Mouse (Mus musculus): Measurements from ENCODE around the gene Tmed10. TPM values are rescaled to one million over a fixed set of nuclear protein-coding genes. Genes with fewer than 3 reads are reported as not detected.

Gene Tmed10
- polyA plus RNA-seq (2015; fragmentation: Nextera tagmentation; extraction: Ambion mirVana), result 208 and 213 TPM in 2 replicates

- Histone ChIP-seq H3K4me3 (ENCODE audit: low read length) (peak within 1 kb of the TSS; percentile 90), H3K4me2 (ENCODE audit: low read length) (peak within 1 kb of the TSS; percentile 69), H3K9ac (ENCODE audit: low read depth, low read length) (peak within 1 kb of the TSS; percentile 94), H3K4me1 (ENCODE audit: control insufficient read depth, insufficient read depth, low read depth, low read length) (peaks cover 15% of the 10 kb centered on the region), H3K9me3 (ENCODE audit: control insufficient read depth, low read length) (no peaks in the 10 kb centered on the region), H3K36me3 (ENCODE audit: control insufficient read depth, insufficient read depth, low read length) (no peaks in the 10 kb centered on the region), H3K27me3 (replicated peaks; ENCODE audit: control insufficient read depth, insufficient read depth, low read length) (no peaks in the 10 kb centered on the region), H3K27ac (ENCODE audit: low read depth, low read length) (peak within 1 kb of the TSS; percentile 85)
- ATAC-seq, result peak; percentile 98
- under 1% methylated on average over 35 of the region's 37 CpGs for WGBS
Measured at GRCm38 (mm10) chr12:85374561-85375272, at the start of gene Tmed10. Gene Tmed10, minus strand, starts transcription at chr12:85374847.

- no peaks in the 10 kb centered on the region for H3K36me3 ChIP-seq (ENCODE audit: control insufficient read depth, insufficient read depth, low read length)
- no peak overlapping the region for H3K4me2 ChIP-seq (ENCODE audit: low read length)
- H3K4me3 ChIP-seq (ENCODE audit: low read length), result no peak overlapping the region
- WGBS, result 79% methylated on average over 11 of the region's 11 CpGs
- no peak for ATAC-seq
- no peaks in the 10 kb centered on the region for H3K27me3 ChIP-seq (replicated peaks; ENCODE audit: control insufficient read depth, insufficient read depth, low read length)
- H3K4me1 ChIP-seq (ENCODE audit: control insufficient read depth, insufficient read depth, low read depth, low read length), result no peaks in the 10 kb centered on the region
- no peak overlapping the region for H3K9ac ChIP-seq (ENCODE audit: low read depth, low read length)
- no peak overlapping the region for H3K27ac ChIP-seq (ENCODE audit: low read depth, low read length)
- H3K9me3 ChIP-seq (ENCODE audit: control insufficient read depth, low read length), result no peaks in the 10 kb centered on the region
Measured at GRCm38 (mm10) chr12:85423236-85423635, 48.6 kb upstream of the Tmed10 start.

GRCm38 (mm10) chr12:85422536-85422935 lies 47.9 kb upstream of the Tmed10 start:
- no peaks in the 10 kb centered on the region for H3K36me3 ChIP-seq (ENCODE audit: control insufficient read depth, insufficient read depth, low read length)
- no peaks in the 10 kb centered on the region for H3K9me3 ChIP-seq (ENCODE audit: control insufficient read depth, low read length)
- no peak overlapping the region for H3K4me3 ChIP-seq (ENCODE audit: low read length)
- H3K9ac ChIP-seq (ENCODE audit: low read depth, low read length), result no peak overlapping the region
- ATAC-seq, result no peak
- 90% methylated on average over 8 of the region's 8 CpGs for WGBS
- H3K4me2 ChIP-seq (ENCODE audit: low read length), result no peak overlapping the region
- no peak overlapping the region for H3K27ac ChIP-seq (ENCODE audit: low read depth, low read length)
- no peaks in the 10 kb centered on the region for H3K27me3 ChIP-seq (replicated peaks; ENCODE audit: control insufficient read depth, insufficient read depth, low read length)
- no peaks in the 10 kb centered on the region for H3K4me1 ChIP-seq (ENCODE audit: control insufficient read depth, insufficient read depth, low read depth, low read length)

- WGBS, result 65% methylated on average over 9 of the region's 9 CpGs
- H3K4me3 ChIP-seq (ENCODE audit: low read length), result no peak overlapping the region
- H3K9ac ChIP-seq (ENCODE audit: low read depth, low read length), result no peak overlapping the region
- H3K4me1 ChIP-seq (ENCODE audit: control insufficient read depth, insufficient read depth, low read depth, low read length), result no peaks in the 10 kb centered on the region
- H3K27ac ChIP-seq (ENCODE audit: low read depth, low read length), result no peak overlapping the region
- no peak for ATAC-seq
- H3K36me3 ChIP-seq (ENCODE audit: control insufficient read depth, insufficient read depth, low read length), result no peaks in the 10 kb centered on the region
- no peaks in the 10 kb centered on the region for H3K27me3 ChIP-seq (replicated peaks; ENCODE audit: control insufficient read depth, insufficient read depth, low read length)
- H3K4me2 ChIP-seq (ENCODE audit: low read length), result no peak overlapping the region
- no peaks in the 10 kb centered on the region for H3K9me3 ChIP-seq (ENCODE audit: control insufficient read depth, low read length)
Measured at GRCm38 (mm10) chr12:85420945-85421344, 46.3 kb upstream of the Tmed10 start.

- no peak overlapping the region for H3K9ac ChIP-seq (ENCODE audit: low read depth, low read length)
- WGBS, result 88% methylated on average over 9 of the region's 9 CpGs
- H3K4me1 ChIP-seq (ENCODE audit: control insufficient read depth, insufficient read depth, low read depth, low read length), result no peaks in the 10 kb centered on the region
- no peaks in the 10 kb centered on the region for H3K36me3 ChIP-seq (ENCODE audit: control insufficient read depth, insufficient read depth, low read length)
- H3K4me2 ChIP-seq (ENCODE audit: low read length), result no peak overlapping the region
- H3K27me3 ChIP-seq (replicated peaks; ENCODE audit: control insufficient read depth, insufficient read depth, low read length), result no peaks in the 10 kb centered on the region
- no peak overlapping the region for H3K27ac ChIP-seq (ENCODE audit: low read depth, low read length)
- ATAC-seq, result no peak
- H3K9me3 ChIP-seq (ENCODE audit: control insufficient read depth, low read length), result no peaks in the 10 kb centered on the region
- no peak overlapping the region for H3K4me3 ChIP-seq (ENCODE audit: low read length)
Measured at GRCm38 (mm10) chr12:85417845-85418244, 43.2 kb upstream of the Tmed10 start.

GRCm38 (mm10) chr12:85416298-85416697 lies 41.7 kb upstream of the Tmed10 start:
- 93% methylated on average over 5 of the region's 5 CpGs for WGBS
- Histone ChIP-seq H3K9me3 (ENCODE audit: control insufficient read depth, low read length) (no peaks in the 10 kb centered on the region), H3K4me2 (ENCODE audit: low read length) (no peak overlapping the region), H3K27ac (ENCODE audit: low read depth, low read length) (no peak overlapping the region), H3K4me1 (ENCODE audit: control insufficient read depth, insufficient read depth, low read depth, low read length) (no peaks in the 10 kb centered on the region), H3K9ac (ENCODE audit: low read depth, low read length) (no peak overlapping the region), H3K4me3 (ENCODE audit: low read length) (no peak overlapping the region), H3K36me3 (ENCODE audit: control insufficient read depth, insufficient read depth, low read length) (no peaks in the 10 kb centered on the region), H3K27me3 (replicated peaks; ENCODE audit: control insufficient read depth, insufficient read depth, low read length) (no peaks in the 10 kb centered on the region)
- no peak for ATAC-seq

- Histone ChIP-seq H3K4me2 (ENCODE audit: low read length) (no peak overlapping the region), H3K4me3 (ENCODE audit: low read length) (no peak overlapping the region), H3K27ac (ENCODE audit: low read depth, low read length) (no peak overlapping the region), H3K9me3 (ENCODE audit: control insufficient read depth, low read length) (no peaks in the 10 kb centered on the region), H3K4me1 (ENCODE audit: control insufficient read depth, insufficient read depth, low read depth, low read length) (no peaks in the 10 kb centered on the region), H3K9ac (ENCODE audit: low read depth, low read length) (no peak overlapping the region), H3K27me3 (replicated peaks; ENCODE audit: control insufficient read depth, insufficient read depth, low read length) (no peaks in the 10 kb centered on the region), H3K36me3 (ENCODE audit: control insufficient read depth, insufficient read depth, low read length) (no peaks in the 10 kb centered on the region)
- WGBS, result 82% methylated on average over 3 of the region's 3 CpGs
- ATAC-seq, result no peak
Measured at GRCm38 (mm10) chr12:85415876-85416275, 41.2 kb upstream of the Tmed10 start.

- H3K27ac ChIP-seq (ENCODE audit: low read depth, low read length), result no peak overlapping the region
- H3K4me3 ChIP-seq (ENCODE audit: low read length), result no peak overlapping the region
- no peaks in the 10 kb centered on the region for H3K36me3 ChIP-seq (ENCODE audit: control insufficient read depth, insufficient read depth, low read length)
- no peaks in the 10 kb centered on the region for H3K27me3 ChIP-seq (replicated peaks; ENCODE audit: control insufficient read depth, insufficient read depth, low read length)
- ATAC-seq, result no peak
- no peak overlapping the region for H3K9ac ChIP-seq (ENCODE audit: low read depth, low read length)
- 38% methylated on average over 2 of the region's 2 CpGs for WGBS
- no peaks in the 10 kb centered on the region for H3K4me1 ChIP-seq (ENCODE audit: control insufficient read depth, insufficient read depth, low read depth, low read length)
- H3K4me2 ChIP-seq (ENCODE audit: low read length), result no peak overlapping the region
- H3K9me3 ChIP-seq (ENCODE audit: control insufficient read depth, low read length), result no peaks in the 10 kb centered on the region
Measured at GRCm38 (mm10) chr12:85411136-85411535, 36.5 kb upstream of the Tmed10 start.

- no peak overlapping the region for H3K4me3 ChIP-seq (ENCODE audit: low read length)
- 82% methylated on average over 4 of the region's 4 CpGs for WGBS
- H3K4me2 ChIP-seq (ENCODE audit: low read length), result no peak overlapping the region
- H3K36me3 ChIP-seq (ENCODE audit: control insufficient read depth, insufficient read depth, low read length), result no peaks in the 10 kb centered on the region
- no peaks in the 10 kb centered on the region for H3K27me3 ChIP-seq (replicated peaks; ENCODE audit: control insufficient read depth, insufficient read depth, low read length)
- H3K9ac ChIP-seq (ENCODE audit: low read depth, low read length), result no peak overlapping the region
- H3K27ac ChIP-seq (ENCODE audit: low read depth, low read length), result no peak overlapping the region
- no peaks in the 10 kb centered on the region for H3K9me3 ChIP-seq (ENCODE audit: control insufficient read depth, low read length)
- H3K4me1 ChIP-seq (ENCODE audit: control insufficient read depth, insufficient read depth, low read depth, low read length), result no peaks in the 10 kb centered on the region
- ATAC-seq, result no peak
Measured at GRCm38 (mm10) chr12:85397960-85398272, 23.3 kb upstream of the Tmed10 start.
